Mouse (Mus musculus) E14TG2a.4 (cell line): ENCODE measurements around the gene Fntb.

ENCODE experiments used
- CTCF ChIP-seq: conservative IDR thresholded peaks from 2 replicates; pipeline ENCODE4 v1.5.1; 2014; ENCODE audit warnings: low read length
- NANOG ChIP-seq: IDR thresholded peaks from 2 replicates; pipeline ENCODE4 v1.6.1; 2014; ENCODE audit warnings: borderline replicate concordance, low read length, mixed read lengths

GRCm38 (mm10) chr12:76961052-76961931, 195.9 kb downstream of the Fntb start:
- TF ChIP-seq CTCF = no peak
- no peak for TF ChIP-seq NANOG
